Mouse (Mus musculus): ENCODE data around the gene Psma1. TPM values are rescaled to one million over a fixed set of nuclear protein-coding genes. Genes with fewer than 3 reads are reported as not detected.
A peak's percentile ranks its signal among the peaks of the same experiment; 100 is the strongest.

Psma1 gene
- 10 to 100 TPM; 91.5 to 95.0 TPM for total RNA-seq (2021)
- long read RNA-seq, experiment 1, transcript Psma1-201 (10 exons, 1,201 nt) = major isoform, 68 of 82 reads
- long read RNA-seq, experiment 1, partial matches to known transcripts = 3 of 82 reads
- long read RNA-seq, experiment 1, other reads (novel, unspliced or antisense) = 8 of 82 reads
- long read RNA-seq, experiment 2, transcript Psma1-201 (10 exons, 1,201 nt) = major isoform, 89 of 100 reads
- long read RNA-seq, experiment 2, partial matches to known transcripts = 0 of 100 reads
- long read RNA-seq, experiment 2, other reads (novel, unspliced or antisense) = 6 of 100 reads

GRCm38 (mm10) chr7:114276005-114276752 is at the start of gene Psma1:
Gene Psma1 (minus strand): TSS chr7:114276118.
- peak; percentile 96 for DNase-seq
- intact Hi-C loops (cut with DNase I; ENCODE audit: low total_unique reads) = no loop called here

- no peak for DNase-seq
- intact Hi-C loops (cut with DNase I; ENCODE audit: low total_unique reads) = no loop called here
Measured at GRCm38 (mm10) chr7:114323527-114323926, 47.6 kb upstream of the Psma1 start.

DNA sequence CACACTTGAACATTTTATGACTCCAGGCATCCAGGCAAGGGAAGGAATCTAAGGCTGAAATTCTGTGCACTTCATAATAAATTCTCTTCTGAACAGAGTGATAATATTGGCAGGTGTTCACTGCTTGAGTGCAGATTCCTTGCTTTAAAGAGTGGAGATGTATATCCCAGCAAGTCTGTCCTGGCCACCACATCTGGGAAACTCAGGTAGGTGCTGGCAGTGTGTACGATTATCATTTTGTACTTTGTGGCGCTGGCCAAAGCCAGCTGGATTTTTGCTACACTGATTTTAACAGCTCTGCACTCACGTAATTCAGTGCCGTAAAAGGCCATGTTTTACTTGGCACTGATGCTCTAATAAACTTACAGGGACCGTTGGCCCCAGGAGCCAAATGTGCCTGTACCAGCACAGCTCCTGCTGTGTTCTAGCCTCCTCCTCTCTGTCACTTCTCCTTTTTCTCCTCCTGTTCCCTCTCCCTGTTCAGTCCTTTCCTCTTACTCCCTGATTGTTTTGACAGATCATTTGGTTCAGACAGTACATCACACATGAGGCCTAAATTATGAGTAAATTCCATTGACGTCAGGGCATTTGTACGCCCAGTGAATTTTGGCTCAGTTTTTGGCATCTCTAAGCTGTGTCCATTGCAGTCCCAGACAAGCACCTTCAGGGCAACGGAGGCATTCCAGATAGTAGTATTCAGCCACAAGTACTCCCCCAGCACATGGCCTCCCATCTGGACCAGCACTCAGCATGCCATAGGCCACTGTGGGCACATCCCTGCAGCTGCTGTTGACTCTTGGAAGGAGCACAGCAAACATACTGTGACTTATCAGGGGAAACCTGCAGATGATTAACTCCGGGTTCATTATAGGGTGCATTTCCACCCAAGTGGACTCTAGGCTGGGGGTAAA is 46.9 kb upstream of the Psma1 start:
- DNase-seq = no peak

DNA sequence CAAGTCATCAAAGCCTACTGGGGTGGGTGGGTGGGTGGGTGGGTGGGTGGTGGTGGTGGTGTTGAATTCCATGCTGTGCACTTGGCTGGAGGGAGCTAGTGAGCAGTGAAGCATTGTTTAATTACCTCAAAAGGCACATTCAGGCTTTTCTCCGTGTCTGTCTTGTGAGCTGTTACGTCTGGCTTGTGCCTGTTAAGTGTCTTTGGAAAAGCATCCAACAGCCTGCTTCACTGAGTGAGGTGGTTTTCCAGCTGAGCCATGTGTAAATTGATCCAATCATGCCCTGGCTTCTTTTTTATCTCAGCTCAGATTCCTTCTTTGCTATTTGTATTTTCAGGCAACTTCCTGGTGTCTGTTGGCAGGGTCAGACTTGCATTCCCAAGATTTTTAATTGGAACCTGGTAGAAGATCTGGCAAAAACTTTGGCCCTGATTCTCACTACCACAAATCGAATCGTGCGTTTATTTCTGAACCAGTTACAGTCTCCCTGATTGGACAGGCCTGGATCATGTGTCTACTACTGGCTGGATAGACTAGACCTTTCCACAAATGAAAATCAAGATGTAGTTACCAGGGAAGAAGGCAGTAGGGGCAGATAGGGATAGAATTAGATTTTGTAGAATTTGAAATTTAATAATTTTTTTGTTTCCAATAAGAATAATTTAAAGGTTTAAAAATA is 45.9 kb upstream of the Psma1 start:
- intact Hi-C loops (cut with DNase I; ENCODE audit: low total_unique reads) = no loop called here
- no peak for DNase-seq

More for the DNA sequence above, 46.9 kb upstream of the Psma1 start:
- intact Hi-C loops (cut with DNase I; ENCODE audit: low total_unique reads) = no loop called here

DNA sequence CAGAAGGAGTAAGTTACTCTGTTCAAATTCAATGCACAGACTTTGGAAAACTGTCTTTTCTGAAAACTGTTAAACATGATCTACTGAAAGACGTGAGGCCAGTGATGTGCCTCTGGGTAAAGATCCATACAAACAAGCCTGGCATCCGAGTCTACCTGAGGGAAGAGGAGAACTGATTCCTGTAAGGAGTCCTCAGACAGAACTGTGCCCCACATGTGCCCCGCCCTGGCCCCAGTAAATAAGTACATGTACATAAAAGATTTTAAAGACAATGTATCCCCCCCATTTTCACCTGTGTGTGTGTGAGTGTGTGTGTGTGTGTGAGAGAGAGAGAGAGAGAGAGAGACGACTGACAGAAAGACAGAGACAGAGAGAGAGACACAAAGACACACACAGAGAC is 42.0 kb upstream of the Psma1 start:
- intact Hi-C loops (cut with DNase I; ENCODE audit: low total_unique reads) = no loop called here
- no peak for DNase-seq

DNA sequence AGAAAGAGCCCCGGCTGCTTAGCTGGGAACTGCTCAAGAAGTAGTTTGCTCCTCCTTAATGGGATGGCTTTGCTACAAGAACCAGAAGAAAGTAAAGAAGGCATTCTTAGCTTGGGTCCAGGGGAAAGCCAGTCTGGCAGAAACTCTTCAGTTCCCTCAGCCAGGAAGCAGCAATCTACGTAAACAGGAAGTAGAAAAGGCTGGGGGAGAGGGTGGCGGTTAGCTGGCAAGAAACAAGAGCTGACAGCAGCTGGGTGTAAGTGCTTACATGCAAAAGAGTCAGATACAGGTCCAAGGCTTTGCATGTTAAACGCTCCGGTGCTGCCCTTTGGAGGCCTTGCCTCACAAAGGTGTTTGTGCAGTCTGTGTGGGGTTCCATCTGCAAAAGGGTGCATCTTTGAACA is 41.5 kb upstream of the Psma1 start:
- intact Hi-C loops (cut with DNase I; ENCODE audit: low total_unique reads) = no loop called here
- DNase-seq = peak; percentile 46

DNA sequence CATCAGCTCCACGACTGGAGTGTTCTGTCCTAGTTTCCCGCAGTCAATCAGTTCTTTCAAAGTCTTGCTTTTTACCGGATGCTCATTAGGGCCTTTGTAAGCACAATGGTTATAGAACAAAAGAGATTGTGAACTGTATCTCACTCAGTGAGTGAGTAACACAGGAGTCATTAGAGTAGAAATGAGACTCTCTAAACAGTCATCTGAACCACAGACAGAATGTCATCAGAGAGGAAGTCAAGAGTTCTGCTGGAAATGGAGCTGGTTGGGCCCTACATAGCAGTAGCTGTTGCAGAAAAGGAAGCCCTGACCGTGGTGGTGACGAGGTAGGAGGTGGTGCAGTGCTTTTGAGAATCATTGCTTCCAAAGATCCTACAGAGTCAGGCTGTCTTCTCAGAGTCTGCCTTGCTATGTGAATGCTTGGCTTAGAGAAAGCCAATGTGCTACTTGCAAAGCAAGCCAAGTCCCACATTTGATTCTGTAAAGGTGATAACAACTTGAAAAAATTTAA is 40.5 kb upstream of the Psma1 start:
- intact Hi-C loops (cut with DNase I; ENCODE audit: low total_unique reads) = no loop called here

DNA sequence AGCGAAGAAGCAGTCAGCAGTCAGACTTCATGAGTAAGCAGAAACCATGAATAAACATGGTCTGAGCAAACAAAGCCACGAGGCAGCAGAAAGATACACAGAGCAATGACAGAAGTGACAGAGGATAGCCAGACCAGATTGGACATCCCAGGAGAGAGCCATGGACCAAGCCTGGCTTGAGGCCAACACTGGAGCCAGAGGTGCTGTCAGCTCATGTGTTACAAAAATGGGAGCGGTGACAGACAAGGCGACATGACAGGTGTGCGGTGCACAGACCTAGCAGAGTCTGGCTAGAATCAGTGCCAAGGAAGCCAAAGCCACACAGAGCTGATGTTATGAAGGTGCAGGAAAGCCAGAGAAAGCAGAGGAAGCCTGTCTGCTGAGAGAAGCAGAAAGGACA is 35.3 kb upstream of the Psma1 start:
- intact Hi-C loops (cut with DNase I; ENCODE audit: low total_unique reads) = no loop called here
- peak; percentile 25 for DNase-seq

More for the DNA sequence above, 40.5 kb upstream of the Psma1 start:
- no peak for DNase-seq

DNA sequence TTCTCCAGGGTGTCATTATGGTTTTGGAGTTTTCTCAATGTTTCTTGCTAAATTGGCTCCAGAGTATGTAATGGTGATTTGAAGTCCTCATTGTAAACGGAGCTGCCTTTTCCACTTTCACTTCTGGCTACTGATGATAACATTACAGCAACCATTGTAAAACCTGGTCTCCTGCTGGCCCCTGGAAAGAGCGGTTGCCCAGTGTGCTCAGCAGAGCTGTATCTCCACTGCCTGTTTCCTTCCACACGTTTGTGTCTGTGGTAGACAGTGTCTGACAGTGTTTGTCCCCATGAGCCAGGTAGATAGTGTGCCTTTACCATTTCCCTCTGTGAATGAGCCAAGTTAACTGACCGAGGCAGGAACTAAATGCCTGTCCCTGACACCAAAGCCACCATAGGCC is 33.1 kb upstream of the Psma1 start:
- no peak for DNase-seq
- intact Hi-C loops (cut with DNase I; ENCODE audit: low total_unique reads) = no loop called here

GRCm38 (mm10) chr7:114301293-114301782 is 25.4 kb upstream of the Psma1 start:
- intact Hi-C loops (cut with DNase I; ENCODE audit: low total_unique reads) = no loop called here

GRCm38 (mm10) chr7:114300782-114301181 is 24.9 kb upstream of the Psma1 start:
- DNase-seq = no peak
- intact Hi-C loops (cut with DNase I; ENCODE audit: low total_unique reads) = no loop called here

More at GRCm38 (mm10) chr7:114301293-114301782, 25.4 kb upstream of the Psma1 start:
- DNase-seq = no peak

- DNase-seq = no peak
- intact Hi-C loops (cut with DNase I; ENCODE audit: low total_unique reads) = no loop called here
Measured at GRCm38 (mm10) chr7:114299247-114299646, 23.3 kb upstream of the Psma1 start.

DNA sequence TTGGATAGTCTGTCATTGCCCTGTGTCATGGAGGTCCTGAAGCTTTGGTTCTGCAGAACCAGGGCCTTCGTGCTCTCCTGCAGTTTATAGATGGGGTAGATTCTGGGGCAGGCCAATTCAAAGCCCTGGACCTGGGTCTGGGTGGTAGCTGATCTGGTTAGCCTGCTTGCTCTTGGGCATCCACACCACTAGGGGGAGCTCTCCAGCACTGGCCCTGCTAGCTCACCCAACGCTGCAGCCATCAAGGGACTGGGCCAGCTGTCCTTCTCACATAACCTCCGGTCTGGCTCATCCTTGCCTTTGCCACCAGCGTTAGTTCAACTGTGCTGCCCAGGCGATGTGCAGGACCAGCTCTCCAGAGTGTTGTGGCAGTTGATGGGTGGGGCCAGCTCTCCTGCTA is 18.8 kb upstream of the Psma1 start:
- DNase-seq = peak; percentile 10
- intact Hi-C loops (cut with DNase I; ENCODE audit: low total_unique reads) = no loop called here

- DNase-seq = no peak
- intact Hi-C loops (cut with DNase I; ENCODE audit: low total_unique reads) = no loop called here
Measured at GRCm38 (mm10) chr7:114293903-114294302, 18.0 kb upstream of the Psma1 start.

GRCm38 (mm10) chr7:114292501-114292971 is 16.6 kb upstream of the Psma1 start:
- DNase-seq = peak; percentile 81
- intact Hi-C loops (cut with DNase I; ENCODE audit: low total_unique reads) = no loop called here

- intact Hi-C loops (cut with DNase I; ENCODE audit: low total_unique reads) = no loop called here
- DNase-seq = peak; percentile 11
Measured at GRCm38 (mm10) chr7:114291461-114292335, 15.8 kb upstream of the Psma1 start.

DNA sequence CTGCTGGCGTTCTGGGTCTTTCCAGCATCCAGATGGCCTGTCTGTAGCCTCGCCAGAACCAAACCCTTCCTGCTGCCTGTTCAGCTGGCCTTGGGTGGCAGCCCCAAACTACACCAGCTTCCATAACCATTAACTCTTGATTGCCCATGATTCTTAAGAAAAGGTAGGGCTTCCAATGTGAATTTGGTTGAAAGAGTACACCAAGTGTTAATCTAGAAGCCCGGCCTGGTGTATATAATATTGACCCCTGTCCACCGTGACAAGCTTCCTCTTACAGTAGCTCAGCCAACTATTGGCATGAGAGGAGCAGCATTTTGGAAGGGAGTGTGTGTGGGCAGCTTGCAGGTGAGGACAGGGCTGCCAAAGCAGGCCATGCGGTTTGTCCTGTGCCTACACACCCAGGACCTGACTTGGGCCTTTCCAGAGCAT is 14.2 kb upstream of the Psma1 start:
- DNase-seq = no peak
- intact Hi-C loops (cut with DNase I; ENCODE audit: low total_unique reads) = no loop called here

- DNase-seq = no peak
- intact Hi-C loops (cut with DNase I; ENCODE audit: low total_unique reads) = no loop called here
Measured at GRCm38 (mm10) chr7:114284296-114284910, 8.5 kb upstream of the Psma1 start.
